ENCODE assay signal across 7 mouse cellular contexts in genomic region chr14:19750411-19751024, GRCm38 (mm10). TPM values are rescaled to one million over a fixed set of nuclear protein-coding genes. Genes with fewer than 3 reads are reported as not detected.
DNase-seq lines count a peak whose midpoint lies in the region; ATAC-seq lines count a peak whose summit lies in the region.

No protein-coding gene starts in this region.

- H3K27me3 ChIP-seq in heart, embryonic 11.5 days (ENCODE audit: control insufficient read depth, insufficient read depth, low read length), result no peaks in the 10 kb centered on the region
- H3K27me3 ChIP-seq in limb, embryonic 11.5 days (ENCODE audit: control insufficient read depth, insufficient read depth, low read length), result no peaks in the 10 kb centered on the region
- H3K27me3 ChIP-seq in neural tube, embryonic 11.5 days (ENCODE audit: control insufficient read depth, insufficient read depth, low read length), result peaks cover 6% of the 10 kb centered on the region; the same call in 1 of the 2 replicates

- peak; percentile 65 for ATAC-seq in heart, embryonic 11.5 days (replicated peaks; ENCODE audit: insufficient number of reproducible peaks, low FRiP score, low TSS enrichment)
- peak; percentile 84 for ATAC-seq in limb, embryonic 11.5 days (ENCODE audit: insufficient number of reproducible peaks, low FRiP score, low TSS enrichment, low read depth)
- ATAC-seq in neural tube, embryonic 11.5 days (ENCODE audit: insufficient read depth, low FRiP score, low TSS enrichment), result peak; percentile 76; the same call in 1 of the 2 replicates
- no peak for ATAC-seq in megakaryocyte-erythroid progenitor cell, adult 5-6 weeks (replicated peaks; ENCODE audit: low FRiP score, low TSS enrichment, poor library complexity, severe bottlenecking)

- peak overlapping the region; percentile 65 for H3K4me3 ChIP-seq in heart, embryonic 11.5 days (ENCODE audit: low read depth, low read length)
- H3K4me3 ChIP-seq in limb, embryonic 11.5 days (ENCODE audit: low read depth, low read length), result peak overlapping the region; percentile 65
- peak overlapping the region; percentile 41 for H3K4me3 ChIP-seq in neural tube, embryonic 11.5 days (ENCODE audit: low read depth, low read length)

- peak overlapping the region; percentile 65 for H3K9ac ChIP-seq in heart, embryonic 11.5 days (ENCODE audit: low read depth, low read length)
- H3K9ac ChIP-seq in limb, embryonic 11.5 days (ENCODE audit: low read length), result peak overlapping the region; percentile 71
- peak overlapping the region; percentile 56 for H3K9ac ChIP-seq in neural tube, embryonic 11.5 days (ENCODE audit: low read length)

- H3K4me1 ChIP-seq in heart, embryonic 11.5 days (ENCODE audit: control insufficient read depth, insufficient read depth, low read length), result peaks cover 22% of the 10 kb centered on the region
- peaks cover 17% of the 10 kb centered on the region for H3K4me1 ChIP-seq in limb, embryonic 11.5 days (ENCODE audit: control insufficient read depth, insufficient read depth, low read length)
- peaks cover 14% of the 10 kb centered on the region for H3K4me1 ChIP-seq in neural tube, embryonic 11.5 days (ENCODE audit: control insufficient read depth, insufficient read depth, low read length)

- no peaks in the 10 kb centered on the region for H3K36me3 ChIP-seq in heart, embryonic 11.5 days (ENCODE audit: control insufficient read depth, insufficient read depth, low read length)
- H3K36me3 ChIP-seq in limb, embryonic 11.5 days (ENCODE audit: control insufficient read depth, insufficient read depth, low read length), result 0 out of 2 replicates have a peak, but pooled peaks cover 3% of the 10 kb centered on the region
- no peaks in the 10 kb centered on the region for H3K36me3 ChIP-seq in neural tube, embryonic 11.5 days (ENCODE audit: control insufficient read depth, insufficient read depth, low read length)

- H3K27ac ChIP-seq in heart, embryonic 11.5 days (ENCODE audit: low read depth, low read length), result peak overlapping the region; percentile 87
- peak overlapping the region; percentile 99 for H3K27ac ChIP-seq in limb, embryonic 11.5 days (replicated peaks; ENCODE audit: low read depth, low read length)
- H3K27ac ChIP-seq in neural tube, embryonic 11.5 days (ENCODE audit: low read depth, low read length), result peak overlapping the region; percentile 77

- H3K4me2 ChIP-seq in heart, embryonic 11.5 days, result peak overlapping the region; percentile 74
- H3K4me2 ChIP-seq in limb, embryonic 11.5 days (ENCODE audit: low read depth, severe bottlenecking), result peak overlapping the region; percentile 79
- peak overlapping the region; percentile 86 for H3K4me2 ChIP-seq in neural tube, embryonic 11.5 days (ENCODE audit: low read depth)

- DNase-seq in R1 (ENCODE audit: low read depth, low spot score), result peak; percentile 96
- peak; percentile 74 for DNase-seq in embryo, embryonic 10.5 days (ENCODE audit: low spot score)
- peak; percentile 86 for DNase-seq in limb, embryonic 11.5 days (ENCODE audit: low spot score)
- DNase-seq in neural tube, embryonic 11.5 days (ENCODE audit: low spot score), result peak; percentile 35
- DNase-seq in natural killer cell, adult 2 months (ENCODE audit: low spot score in 2 of 2), result no peak

- under 1% methylated on average over 26 of the region's 26 CpGs for WGBS in heart, embryonic 11.5 days (ENCODE audit: insufficient replicate concordance)
- WGBS in limb, embryonic 11.5 days, result under 1% methylated on average over 26 of the region's 26 CpGs
- WGBS in neural tube, embryonic 11.5 days, result under 1% methylated on average over 26 of the region's 26 CpGs

- H3K9me3 ChIP-seq in heart, embryonic 11.5 days (replicated peaks; ENCODE audit: control insufficient read depth, low read length), result no peaks in the 10 kb centered on the region
- no peaks in the 10 kb centered on the region for H3K9me3 ChIP-seq in limb, embryonic 11.5 days (ENCODE audit: control insufficient read depth, low read length)
- H3K9me3 ChIP-seq in neural tube, embryonic 11.5 days (ENCODE audit: control insufficient read depth, low read length), result no peaks in the 10 kb centered on the region

RNA-seq across cellular contexts. Expression of gene Nid2, which starts 0.5 kb away (rescaled TPM):
- polyA plus RNA-seq in heart, embryonic 11.5 days (2014; fragmentation: Nextera tagmentation; extraction: Ambion mirVana), result 146 and 178 TPM in 2 replicates
- polyA plus RNA-seq in limb, embryonic 11.5 days (2014; fragmentation: Nextera tagmentation; extraction: Ambion mirVana), result 79.7 and 82.3 TPM in 2 replicates
- 61.2 and 63.0 TPM in 2 replicates for polyA plus RNA-seq in neural tube, embryonic 11.5 days (2014; fragmentation: Nextera tagmentation; extraction: Ambion mirVana)
- total RNA-seq in megakaryocyte-erythroid progenitor cell, adult 5-6 weeks (2014; fragmentation: Nextera tagmentation), result not detected in 2 replicates
- 0.23 TPM in 1 of 2 replicates, not detected in the other for total RNA-seq in megakaryocyte-erythroid progenitor cell, adult 5-6 weeks (2017)

Comparison
In these comparisons a context has a peak if more than half of its experiments do, and no peak if none do; other contexts are left out.
1. DNase-seq: peak in R1 (single experiment), embryo, embryonic 10.5 days (single experiment), limb, embryonic 11.5 days (single experiment) and neural tube, embryonic 11.5 days (single experiment); none in natural killer cell, adult 2 months (0 of 2).
2. Peak in every context shown above with its lines, with median percentiles within 50 percentile points of each other: H3K27ac ChIP-seq, H3K4me2 ChIP-seq, H3K4me3 ChIP-seq and H3K9ac ChIP-seq.